Mouse (Mus musculus) right cerebral cortex, adult 18-20 months (tissue): ENCODE data around the gene Pnmal1.

ENCODE experiments used
- DNase-seq: peaks from one replicate; pipeline ENCODE4 v3.0.0; 2022; ENCODE audit warnings: mixed read lengths

The Pnmal1 gene

DNA sequence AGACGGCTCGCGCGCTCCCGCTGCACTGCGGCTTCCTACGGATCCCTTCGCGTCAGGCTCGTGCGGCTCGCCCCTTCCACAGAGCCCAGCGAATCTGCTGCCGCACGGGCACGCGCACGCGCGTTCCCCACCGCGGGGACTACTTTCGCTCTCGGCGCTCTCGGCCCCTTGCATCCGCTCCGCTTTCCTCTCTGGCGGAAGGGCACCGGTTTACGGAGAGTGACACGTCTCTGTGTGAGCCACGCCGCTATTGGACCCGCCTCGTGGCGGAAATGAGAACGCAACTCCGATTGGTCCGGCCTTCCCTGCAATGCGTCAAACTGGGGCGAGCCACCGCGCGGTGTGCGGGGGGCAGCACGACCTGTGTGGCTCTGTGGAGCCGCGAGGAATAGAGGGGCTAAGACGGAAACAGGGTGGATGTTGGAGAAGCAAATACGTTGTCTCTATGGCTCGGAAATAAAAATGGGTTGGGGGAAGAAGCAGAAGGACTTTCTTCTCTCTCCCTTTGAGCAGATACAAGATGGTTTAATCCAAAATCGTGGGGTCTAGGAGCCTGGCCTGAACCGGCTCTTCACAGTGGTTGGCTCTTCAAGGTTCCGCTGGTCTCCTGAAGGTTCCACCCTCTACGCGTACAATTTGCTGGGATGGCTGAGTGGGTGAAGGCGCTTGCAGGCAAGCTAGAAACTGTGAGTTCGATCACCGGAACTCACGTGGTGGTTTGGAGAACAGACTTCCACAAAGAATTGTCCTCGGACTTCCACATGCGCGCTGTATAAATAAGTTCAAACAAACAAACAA lies 35.2 kb upstream of the Pnmal1 start, which contains the start of gene Calm3:
Gene Calm3, minus strand, starts transcription at position 78 of the 798 bp plus-strand sequence.
- DNase-seq: peak; percentile 100

DNA sequence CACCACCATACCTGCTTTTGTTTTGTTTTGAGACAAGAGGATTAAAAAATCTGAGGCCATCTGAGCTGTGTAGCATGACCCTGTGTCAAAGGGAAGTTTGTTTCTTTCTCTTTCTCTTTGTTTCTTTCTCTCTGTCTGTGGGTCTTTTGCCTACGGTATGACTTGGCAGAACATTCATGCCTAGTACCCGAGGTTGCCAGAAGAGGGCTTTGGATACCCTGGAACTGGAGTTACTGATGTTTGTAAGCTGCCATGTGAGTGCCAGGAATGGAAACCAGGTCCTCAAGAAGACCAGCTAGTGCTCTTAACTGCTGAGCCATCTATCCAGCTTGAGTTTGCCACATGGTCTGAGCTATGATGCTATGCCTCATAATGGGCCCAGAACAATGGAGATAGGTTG lies 31.1 kb upstream of the Pnmal1 start:
- no peak for DNase-seq

DNA sequence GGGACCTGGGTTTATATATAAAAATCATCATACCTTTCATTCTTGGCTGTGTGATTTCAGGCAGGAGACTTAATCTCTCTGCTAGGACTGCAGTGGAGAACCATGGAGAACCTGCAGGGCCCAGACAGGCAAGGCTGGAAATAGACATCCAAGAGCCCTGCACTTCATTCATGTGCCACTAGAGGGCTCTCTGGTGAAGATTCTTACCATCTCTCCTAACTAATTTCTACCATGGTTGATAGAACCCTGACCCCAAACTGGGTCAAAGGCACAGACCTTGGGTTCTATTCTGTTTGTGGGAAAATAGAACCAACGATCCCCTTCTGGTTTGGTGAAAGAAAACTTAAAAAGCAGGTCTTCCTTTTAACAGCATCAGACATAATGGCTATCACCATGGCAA lies 28.6 kb upstream of the Pnmal1 start:
- DNase-seq: peak; percentile 79

DNA sequence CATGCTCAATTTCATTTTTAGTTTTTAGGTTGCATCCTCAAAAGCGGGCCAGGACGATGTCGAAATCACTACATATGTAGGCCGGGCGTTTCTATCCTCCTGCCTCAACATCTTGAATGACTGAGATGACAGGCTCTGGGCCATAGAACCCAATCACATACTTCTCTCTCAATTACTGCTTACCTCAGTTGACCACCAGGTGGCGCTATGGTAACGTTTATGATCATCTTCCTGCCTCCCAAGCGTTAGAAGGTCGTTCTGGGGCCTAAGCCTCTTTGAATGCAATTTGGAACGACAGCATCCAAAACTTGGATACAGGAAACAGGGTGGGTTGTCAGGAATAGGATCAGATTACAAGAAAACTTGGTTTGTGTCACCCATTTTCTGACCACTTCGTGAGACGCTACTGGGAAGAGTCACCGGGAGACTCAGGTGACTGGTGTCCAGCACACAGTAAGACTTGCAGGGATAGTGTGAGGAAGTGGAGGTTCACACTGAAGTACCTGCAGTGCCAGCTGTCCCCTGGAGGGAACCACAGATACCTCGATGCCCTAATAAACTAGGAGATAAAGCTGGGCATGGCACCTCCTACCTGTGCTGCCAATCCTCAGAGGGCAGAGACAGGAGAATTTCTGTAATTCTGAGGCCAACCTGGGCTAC lies 27.4 kb upstream of the Pnmal1 start:
- peak; percentile 89 for DNase-seq

DNA sequence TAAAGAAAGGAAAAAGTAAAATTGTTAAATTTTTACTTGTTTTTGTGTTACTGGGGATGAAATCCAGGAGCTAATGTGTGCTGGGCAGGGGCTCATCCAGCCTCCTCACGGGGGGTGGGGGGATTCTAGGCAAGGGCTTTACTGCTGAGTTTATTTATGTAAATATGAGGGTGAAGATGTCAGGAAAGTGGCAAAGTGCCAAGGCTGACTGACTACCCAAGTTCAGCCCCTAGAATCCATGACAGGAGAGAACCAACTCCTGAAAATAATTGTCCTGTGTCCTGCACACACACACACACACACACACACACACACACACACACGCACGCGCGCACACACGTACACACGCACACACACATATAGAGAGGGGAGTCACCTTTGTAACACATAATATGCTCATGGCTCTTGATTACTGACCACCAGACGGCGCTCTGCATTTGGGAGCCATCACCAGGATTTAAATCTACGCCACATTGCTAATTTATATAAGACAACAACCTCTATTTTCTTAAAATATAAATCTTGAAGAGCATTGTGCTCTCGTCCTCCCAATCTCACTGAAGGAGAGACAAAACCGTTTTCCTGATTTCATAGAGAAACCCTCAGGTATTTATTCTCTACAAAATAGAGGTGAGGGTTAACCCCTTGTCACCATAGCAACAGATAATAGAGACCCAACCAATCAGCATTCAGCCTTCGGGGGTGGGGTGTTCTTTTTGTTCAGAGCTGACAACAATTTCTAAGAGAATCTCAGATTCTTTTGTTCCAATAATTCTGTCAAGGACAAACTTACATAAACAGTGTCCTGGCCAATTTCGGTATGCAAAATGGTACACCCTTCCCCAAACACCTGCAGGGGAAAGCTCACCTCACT lies 26.5 kb upstream of the Pnmal1 start:
- peak; percentile 74 for DNase-seq

DNA sequence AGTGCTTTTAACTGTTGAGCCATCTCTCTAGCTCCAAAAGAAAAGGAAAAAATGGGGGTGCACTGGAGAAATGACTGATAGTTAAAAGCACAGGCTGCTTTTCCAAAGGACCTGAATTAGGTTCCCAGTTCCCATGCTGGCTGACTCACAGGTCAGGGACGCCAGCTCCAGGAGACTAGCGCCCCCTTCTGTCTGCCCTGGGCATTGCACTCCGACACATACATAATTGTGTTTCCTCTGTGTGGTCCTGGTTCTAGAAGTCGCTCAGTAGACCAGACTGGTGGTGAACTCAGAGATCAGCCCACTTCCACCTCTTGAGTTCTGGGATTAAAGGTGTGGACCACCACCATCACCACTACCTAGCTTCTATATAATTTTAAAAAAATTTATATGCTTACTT lies 22.2 kb upstream of the Pnmal1 start:
- no peak for DNase-seq

DNA sequence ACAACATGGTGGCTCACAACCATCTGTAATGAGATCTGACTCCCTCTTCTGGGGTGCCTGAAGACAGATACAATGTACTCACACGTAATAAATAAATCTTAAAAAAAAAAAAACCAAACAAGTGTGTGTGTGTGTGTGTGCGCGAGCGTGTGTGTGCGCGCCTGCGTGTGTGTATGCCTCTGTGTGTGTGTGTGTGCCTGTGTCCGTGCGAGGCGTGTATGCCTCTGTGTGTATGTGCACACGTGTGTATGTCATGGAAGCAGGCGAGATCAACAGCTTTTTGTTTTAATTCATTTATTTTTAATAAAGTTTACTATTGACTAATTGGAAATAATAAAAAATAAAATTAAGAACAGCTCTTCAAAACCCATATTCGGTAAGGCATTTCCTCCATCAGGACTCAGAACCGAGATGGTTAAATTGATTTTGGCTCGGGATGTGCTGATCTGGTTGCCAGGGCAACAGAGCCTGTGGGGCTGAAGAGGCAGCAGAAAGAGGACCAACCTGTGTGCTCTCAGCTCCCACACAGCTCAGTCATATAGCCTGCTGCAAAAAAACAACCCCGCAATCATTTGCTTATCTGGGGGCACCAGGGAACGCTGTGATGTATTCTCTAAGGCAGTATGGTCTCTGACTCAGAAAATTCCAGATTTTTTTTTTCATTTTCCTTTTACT lies 21.2 kb upstream of the Pnmal1 start:
- peak; percentile 82 for DNase-seq

DNA sequence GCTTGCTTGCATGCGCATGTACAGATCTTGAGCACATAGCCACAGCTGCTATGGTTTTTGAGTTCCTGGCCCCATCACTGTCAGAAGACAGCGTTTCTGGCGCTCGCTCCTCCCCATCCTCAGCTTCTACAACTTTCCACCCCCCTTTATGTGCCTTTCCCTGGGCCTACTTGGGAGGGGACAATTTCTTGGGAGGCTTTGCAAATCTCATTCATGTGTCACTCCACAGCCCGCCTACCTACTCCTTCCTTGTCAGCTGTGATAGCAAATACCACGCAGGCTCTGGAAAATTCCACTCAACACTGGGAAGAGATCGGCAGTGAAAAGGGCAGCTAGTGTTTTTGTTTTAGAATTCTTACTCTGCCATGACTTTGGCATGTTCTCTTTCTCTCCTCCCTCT lies 19.2 kb upstream of the Pnmal1 start:
- DNase-seq: peak; percentile 92

DNA sequence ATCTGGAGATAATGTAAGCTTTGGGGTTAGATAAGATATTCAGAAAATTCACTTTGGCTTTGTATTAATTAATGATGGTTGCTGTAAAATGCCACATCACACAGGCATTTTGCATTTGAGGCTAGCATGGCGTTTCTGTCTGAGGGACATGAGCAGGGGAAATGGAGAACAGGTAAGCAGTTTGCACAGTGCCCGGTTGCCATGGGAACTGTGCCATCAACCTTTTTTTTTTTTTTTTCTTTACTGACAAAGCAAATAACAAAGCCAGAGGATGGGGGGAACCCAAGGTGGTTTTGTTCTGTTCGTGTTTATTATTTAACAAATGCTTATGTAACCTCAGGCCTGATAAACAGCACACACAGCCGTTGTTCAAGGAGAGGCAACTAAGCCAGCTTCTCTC lies 16.6 kb upstream of the Pnmal1 start:
- DNase-seq: no peak

DNA sequence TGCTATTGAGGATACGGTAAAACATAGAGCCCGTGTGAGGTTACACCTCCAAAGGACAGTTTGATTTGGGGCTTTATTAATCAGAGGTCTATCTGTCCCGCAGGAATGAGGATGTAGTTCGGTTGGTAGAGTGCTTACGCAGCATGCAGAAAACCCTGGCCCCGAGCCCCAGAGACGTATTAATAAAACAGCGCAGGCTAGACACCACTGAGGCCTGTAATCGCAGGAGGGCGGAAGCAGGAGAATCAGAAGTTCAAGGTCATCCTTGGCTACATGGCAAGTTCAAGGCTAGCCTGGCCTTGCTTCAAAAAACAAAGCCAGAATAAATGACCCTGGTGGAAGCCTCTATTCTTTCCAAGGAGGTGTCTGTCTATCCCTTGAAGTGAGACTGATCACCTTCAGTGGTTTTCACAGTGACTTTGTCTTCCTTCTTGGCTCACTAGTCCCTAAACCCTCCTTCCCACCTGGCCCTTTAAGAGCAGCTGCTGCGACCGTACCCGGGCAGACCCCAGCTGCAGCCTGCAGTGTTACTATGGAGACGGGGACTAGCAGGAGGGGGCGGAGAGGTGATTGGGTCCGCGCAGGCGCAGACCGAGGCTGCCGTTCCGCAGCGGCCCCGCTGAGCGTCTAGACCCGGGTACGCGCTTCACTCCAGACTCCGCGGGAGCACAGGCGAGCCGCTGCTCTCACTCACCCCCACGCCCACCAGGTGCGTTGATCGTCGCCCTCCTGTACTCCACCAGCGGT lies 15.2 kb upstream of the Pnmal1 start, which contains the start of gene Pnmal2:
Gene Pnmal2, plus strand, starts transcription at position 622 of the 747 bp plus-strand sequence.
- peak; percentile 92 for DNase-seq

DNA sequence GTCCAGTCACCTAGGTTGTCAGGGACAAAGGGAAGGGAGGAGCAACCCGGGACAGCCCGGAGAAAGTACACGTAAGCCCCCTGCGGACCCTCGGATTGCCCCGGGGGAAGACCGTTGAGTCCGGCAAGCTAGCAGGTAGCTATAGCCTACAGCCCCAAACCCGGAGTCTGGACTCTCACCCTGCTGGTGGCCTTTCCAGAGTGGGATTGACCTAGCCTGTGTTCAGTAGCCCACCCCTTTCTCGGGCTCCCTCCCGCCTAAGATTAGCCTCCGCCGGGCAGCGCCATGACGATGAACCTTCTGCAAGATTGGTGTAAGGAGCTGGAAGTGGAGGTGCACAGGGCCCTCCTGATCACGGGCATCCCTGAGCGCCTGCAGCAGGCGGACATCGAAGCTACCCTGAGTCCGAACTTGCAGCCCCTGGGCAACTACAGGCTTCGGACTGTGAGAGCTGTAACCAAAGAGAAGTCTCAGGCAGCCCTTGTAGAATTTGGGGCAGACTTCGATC lies 14.6 kb upstream of the Pnmal1 start:
- peak; percentile 25 for DNase-seq

DNA sequence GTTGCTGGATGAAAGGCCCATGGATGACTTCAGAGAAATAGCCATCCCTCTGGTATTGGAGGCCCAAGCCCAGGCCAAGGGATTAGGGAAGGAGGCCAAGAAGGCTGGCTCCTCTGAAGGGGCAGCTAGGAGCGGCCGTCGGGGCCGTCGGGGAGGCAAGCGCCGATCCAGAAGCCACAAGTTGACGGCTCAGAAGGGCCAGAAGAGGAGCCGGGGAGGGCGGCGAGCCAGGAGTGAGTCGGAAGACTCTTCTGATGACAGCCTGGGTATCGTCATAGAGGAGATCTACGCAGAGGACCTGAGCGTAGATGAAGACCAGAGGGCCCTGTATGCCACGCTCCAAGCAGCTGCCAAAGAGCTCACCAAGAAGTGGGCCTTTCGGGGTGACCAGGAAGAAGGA lies 14.1 kb upstream of the Pnmal1 start:
- peak; percentile 28 for DNase-seq

DNA sequence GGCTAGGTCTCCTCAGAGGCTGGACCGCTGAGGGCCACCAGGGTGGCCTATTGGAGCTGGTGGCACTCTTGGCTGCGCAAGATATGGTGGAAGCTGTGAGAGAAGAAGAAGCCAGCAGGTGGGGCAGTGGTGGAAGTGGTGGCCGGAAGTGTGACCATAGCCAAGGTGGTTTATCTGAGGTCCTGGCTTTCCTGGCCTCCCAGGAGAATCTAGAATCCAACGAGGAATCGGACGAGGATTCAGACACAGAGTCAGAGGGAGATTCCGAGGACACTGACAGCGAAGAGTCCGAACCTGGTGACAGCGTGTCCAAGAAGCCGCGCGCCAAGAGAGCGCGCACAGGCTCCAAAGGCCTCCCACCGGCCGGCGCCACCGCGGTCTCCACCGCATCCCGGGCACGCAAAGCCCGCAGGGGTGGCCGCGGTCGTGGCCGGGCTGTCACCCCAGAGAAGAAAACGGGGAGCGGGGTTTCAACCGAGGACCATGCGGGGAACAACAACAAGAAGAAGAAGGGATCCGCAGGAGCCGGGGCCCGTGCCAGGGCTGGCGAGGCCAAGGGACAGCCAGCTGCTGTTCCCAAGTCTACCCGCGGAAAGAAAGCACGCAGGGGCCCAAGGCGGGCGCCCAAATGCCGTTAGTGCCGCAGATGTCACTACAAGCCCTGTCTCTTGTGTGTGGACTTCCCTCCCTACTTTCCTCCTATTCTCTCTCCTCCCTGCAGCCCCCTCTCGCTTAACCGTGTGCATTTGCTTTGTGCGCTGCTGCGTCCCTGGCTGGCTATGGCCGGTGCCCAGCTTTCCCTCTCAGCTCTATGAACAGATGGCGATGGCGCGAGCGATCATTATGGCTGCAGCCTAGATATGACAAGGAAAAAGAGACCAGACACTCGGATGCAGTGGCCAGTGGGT lies 12.8 kb upstream of the Pnmal1 start:
- DNase-seq: peak; percentile 34

DNA sequence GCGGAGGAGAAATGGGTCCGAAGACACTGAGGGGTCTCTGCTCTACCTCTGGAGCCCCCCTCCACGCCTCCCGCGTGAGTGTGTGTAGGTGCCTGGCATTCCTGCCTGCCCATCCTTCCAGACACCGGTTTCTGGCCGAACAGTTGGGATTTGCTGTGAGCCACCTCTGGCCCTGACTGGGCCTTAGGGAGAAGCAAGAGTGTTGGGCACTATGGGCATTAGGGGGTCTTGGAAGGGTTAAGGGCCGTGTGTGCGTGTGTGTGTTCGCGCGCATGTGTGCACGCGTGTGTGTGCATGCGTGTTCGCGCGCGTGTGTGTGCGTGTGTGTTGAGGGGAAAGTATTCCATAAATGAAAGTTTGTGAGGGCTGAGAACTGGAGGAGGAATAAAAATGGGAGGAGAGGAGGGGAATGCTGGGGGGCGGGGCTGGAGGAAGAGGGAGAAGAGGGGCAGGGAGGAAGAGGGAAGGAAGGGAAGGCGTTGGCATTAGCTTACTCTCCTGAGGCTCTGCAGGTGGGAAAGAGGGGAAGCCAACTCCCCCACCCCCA lies 12.1 kb upstream of the Pnmal1 start:
- DNase-seq: peak; percentile 65

DNA sequence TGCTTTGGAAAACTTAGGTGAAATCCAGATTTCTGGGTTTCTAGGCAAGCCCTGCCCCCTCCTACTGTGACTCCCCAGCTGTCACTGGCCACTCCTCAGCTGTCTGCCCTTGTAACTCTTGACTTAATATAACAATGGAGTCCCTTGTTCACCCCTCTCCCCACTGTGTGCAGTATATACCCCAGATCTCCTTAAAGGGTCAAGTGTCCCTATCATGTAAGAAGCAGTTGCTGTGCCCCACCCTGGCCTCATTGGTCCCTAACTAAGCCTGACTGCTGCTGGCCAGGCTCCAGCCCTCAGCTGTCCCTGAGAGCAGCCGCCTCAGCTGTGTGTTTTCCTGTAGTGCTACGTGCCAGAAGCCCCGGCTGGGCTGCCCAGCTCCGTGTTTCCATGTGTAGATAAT lies 11.5 kb upstream of the Pnmal1 start:
- peak; percentile 25 for DNase-seq

DNA sequence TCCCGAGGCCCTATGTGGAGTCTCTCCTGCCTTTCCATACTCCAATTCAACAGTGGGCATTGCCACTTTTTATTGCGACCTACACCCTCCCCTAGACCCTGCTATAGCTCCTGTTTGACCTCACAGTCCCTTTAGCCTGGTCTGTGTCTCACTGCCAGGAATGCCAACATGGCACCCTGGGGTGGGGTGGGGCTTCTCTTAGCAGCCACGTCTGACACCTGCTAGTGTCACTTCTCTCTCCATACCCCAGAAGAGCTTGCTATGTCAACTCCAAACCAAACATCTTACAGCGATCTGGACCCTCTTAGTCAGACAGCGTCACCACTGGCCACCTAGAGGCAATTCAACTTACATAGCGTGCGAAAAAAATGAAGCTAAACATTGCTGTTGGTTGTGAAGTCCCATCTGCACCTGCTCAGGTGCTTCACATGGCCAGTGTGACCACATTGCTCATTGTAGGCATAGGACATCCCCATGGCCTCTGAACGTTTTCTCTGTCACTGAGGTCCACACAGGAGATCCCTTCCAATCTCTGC lies 10.5 kb upstream of the Pnmal1 start:
- no peak for DNase-seq

DNA sequence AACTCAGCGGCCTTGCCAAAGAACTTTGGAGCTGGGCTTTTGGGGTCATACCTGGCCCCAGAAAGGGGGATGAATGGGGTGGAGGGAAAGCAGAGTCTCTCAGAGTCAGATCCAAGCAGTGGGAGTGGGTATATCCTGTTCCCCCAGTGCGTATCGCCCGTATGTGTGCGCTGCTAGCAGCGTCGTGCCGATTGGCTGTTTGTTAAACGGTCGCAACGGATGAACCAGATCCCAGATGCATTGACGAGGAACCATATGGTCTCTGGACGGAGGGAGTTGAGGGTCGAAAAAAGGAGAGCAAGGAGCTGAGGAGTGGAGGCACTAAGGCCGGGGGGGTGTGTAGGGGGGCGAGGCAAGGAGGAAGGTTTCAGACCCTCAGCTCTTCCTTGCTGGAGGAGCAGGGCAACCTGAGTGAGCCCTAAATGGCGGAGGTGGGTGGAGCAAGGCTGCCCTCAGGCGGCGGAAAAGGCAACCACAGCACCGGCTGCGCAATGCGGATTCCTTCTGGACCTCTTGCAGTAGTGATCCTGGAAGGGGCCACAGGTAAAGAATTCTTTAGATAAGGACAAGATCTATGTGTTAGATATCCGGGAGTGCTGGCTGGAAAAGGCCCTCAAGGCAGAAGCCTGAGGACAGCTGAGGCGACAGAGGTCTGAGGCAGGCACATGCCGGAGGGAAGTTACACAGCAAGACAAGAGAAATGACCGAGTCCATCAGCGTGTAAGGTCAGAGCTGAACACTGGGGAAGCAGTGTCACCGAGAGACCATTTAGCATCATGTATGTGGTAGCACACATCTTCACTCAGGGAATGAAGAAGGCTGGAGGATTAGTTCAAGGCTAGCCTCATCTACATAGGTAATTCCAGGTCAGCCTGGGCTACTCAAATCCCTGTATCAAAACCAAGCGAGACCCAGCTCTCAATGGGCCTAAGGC lies 9.3 kb upstream of the Pnmal1 start:
- DNase-seq: peak; percentile 88

DNA sequence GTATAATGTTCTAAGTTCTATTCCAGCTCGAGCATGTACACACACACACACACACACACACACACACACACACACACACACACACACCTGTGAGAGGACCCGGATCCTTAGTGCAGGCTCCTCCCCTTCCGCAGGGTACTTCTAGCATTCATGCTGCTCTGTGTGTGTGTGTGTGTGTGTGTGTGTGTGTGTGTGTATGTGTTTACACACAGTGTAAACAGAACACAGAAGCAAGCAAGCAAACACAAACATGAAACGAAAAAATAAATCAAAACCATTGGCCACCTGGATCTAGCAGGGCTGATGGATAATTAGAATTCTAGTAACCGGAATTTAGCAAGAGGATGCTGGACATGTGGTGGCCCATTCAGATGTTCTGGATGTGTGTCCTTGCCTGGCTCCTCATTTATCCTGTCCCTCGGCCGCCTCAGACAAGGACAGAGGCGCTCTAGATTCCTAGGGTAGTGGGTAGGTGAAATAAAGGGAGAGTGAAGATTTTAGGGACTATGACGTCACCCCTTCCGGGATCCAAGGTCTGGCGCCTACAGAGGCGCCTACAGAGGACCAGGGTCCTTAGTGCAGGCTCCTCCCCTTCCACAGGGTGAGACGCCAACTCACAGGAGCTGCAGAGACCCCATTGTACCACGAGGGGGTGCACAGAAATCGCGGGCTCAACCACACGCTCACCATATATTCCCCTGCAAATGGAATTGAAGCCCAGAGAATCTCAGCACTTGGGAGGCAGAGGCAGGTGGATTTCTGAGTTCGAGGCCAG lies 8.4 kb upstream of the Pnmal1 start:
- peak; percentile 86 for DNase-seq
